Mouse (Mus musculus) gastrocnemius, postnatal 4 days (tissue): ENCODE results near the gene Serpinb3a. TPM values are rescaled to one million over a fixed set of nuclear protein-coding genes. Genes with fewer than 3 reads are reported as not detected.
"Not testable (repeated sequence)": the region's sequence is repeated elsewhere in the genome, so short reads cannot be mapped to it uniquely, and the experiment has no call there.

Experiments used
- DNase-seq, 2 experiments: peaks; one replicate each; pipeline ENCODE4 v3.0.0; 2021 to 2022; ENCODE audit warnings: low spot score in 2 of 2, mixed read lengths in 2 of 2
- long read RNA-seq, 2 experiments: library from polyadenylated mRNA; stranded (forward); transcript quantifications; one replicate each; pipeline ENCODE4 v2.0.0; 2021
- total RNA-seq, 2 experiments: library from RNA; stranded (reverse); gene quantifications; 2 replicates each; pipeline ENCODE4 v1.2.3; 2021

Gene Serpinb3a
- total RNA-seq = not detected
- long read RNA-seq, experiment 1, partial matches to known transcripts = 0 of 1 reads
- long read RNA-seq, experiment 1, other reads (novel, unspliced or antisense) = 0 of 1 reads
- long read RNA-seq, experiment 2 = 0 reads

DNA sequence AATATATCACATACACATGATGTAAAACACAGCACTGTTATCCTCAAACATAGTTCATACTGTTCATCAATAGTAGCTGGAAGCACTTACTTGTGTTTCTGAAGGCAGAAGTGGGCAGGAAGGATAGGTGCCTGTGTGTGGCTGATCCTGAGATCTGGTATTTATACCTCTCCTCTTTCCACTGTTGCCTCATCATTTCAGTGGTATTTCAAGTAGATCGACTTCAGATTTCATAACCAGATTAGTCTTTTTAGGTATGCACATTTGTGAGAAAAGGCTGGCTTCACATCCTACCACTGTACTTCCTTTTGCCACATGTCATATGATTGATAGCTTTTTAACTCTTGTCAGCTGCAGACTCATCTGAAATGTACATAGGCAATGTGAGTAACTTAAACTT is at the start of gene Serpinb3a:
Gene Serpinb3a, minus strand, starts transcription at position 101 of the 400 bp plus-strand sequence.
- no peak for DNase-seq

DNA sequence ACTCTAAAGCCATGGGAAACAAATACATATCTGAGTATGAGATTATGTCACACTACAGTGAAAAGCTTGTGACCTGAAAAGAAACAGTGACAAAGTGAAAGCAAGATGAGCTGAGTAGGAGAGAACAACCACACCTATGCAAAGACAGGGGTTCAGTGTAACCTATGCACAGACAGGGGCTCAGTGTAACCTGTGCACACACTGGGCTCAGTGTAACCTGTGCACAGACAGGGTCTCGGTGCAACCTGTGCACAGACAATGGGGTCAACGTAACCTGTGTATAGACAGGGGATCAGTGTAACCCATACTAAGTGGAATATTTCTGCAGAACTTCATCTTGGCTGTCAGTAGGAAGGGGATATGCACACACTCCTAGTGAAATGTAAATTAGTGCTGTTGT is 46.3 kb upstream of the Serpinb3a start:
- DNase-seq = no peak

DNA sequence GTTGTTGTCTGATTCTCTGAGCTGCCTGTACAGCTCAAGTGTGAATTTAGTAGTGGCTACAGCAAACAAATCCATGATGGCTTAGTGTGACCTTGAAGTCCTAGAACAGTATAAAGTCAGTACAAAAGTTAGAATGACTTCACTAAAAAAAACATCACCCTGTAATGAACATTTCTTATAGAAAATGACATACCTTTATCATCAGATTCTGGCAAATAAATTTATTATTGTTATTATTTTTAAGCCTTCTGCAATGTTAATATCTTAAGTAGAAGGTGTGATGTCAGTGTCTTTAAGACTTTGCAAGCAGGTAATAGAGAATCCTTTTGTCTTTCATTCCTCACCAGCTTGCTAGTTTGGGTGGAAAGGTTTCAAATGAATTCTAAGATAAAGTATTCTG is 31.3 kb upstream of the Serpinb3a start, which contains the start of gene Serpinb3d:
Gene Serpinb3d, minus strand, starts transcription at position 101 of the 400 bp plus-strand sequence.
- no peak for DNase-seq

DNA sequence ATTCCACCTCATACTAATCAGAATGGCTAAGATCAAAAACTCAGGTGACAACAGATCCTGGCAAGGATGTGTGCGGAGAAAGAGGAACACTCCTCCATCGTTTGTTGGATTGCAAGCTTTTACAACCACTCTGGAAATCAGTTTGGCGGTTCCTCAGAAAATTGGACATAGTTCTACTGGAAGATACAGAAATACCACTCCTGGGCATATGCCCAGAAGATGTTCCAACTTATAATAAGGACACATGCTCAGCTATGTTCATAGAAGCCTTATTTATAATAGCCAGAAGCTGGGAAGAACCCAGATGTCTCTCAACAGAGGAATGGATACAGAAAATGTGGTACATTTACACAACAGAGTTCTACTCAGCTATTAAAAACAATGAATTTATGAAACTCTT is 17.9 kb downstream of the Serpinb3a start:
- not testable (repeated sequence) for DNase-seq

DNA sequence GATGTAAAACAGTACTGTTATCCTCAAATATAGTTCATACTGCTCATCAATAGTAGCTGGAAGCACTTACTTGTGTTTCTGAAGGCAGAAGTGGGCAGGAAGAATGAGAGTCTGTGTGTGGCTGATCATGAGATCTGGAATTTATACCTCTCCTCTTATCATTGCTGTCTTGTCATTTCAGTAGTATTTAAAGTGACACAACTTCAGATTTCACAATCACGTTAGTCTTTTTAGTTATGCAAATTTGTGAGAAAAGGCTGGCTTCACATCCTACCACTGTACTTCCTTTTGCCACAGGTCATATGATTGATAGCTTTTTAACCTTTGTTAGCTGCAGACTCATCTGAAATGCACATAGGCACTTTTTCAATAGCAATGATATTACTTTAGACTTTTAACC is 26.2 kb downstream of the Serpinb3a start:
- DNase-seq = no peak

DNA sequence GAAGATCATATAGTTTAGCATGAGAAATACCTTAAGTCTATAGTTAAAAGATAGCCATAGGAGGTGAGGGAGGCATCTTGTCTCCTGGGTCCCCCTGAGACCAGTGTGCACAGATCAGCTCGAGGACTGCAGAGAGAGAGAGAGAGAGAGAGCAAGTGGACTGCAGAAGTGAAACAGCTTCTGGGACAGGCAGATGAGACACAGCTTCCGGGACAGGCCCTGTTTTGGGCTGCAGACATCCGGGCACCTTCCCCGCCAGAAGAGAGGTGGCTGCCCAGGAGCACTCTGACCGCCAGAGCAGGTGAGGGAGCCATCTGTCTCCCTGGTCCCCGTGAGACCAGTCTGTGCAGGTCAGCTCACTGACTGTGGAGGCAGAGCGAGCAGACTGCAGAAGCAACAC is 36.9 kb downstream of the Serpinb3a start:
- DNase-seq = no peak

DNA sequence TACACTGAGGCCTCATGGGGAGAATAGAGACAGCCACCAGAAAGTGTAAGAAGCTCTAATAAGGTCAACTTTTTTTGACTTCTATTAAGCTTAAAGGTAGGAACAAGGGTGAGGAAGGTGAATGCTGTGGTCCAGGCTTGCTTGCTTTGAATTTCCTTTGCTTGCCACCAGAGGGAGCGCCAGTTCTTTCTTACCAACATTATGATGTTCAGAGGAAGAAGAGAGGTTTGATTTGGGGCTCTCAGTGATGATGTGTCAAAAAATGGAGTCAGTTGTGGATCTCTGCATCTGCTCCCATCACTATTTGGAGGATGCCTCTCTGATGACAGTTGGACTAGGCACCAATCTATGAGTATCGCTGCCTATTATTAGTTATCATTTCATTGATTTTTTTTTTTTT is 37.6 kb downstream of the Serpinb3a start:
- no peak for DNase-seq

DNA sequence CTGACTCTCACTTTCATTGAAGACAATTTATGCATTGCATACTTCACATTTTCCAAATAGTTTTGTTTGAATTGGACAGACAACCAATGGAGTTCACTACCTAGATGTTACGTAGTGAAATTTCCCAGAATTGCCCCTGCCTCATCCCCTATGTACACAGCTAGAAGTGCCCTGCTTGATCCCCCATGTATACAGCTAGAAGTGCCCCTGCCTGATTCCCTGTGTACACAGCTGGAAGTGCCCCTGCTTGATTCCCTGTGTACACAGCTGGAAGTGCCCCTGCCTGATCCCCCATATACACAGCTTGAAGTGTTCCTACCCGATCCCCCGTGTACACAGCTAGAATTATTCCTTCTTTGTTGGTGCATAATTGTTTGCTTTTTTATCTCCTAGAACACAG is 45.8 kb downstream of the Serpinb3a start:
- no peak for DNase-seq

DNA sequence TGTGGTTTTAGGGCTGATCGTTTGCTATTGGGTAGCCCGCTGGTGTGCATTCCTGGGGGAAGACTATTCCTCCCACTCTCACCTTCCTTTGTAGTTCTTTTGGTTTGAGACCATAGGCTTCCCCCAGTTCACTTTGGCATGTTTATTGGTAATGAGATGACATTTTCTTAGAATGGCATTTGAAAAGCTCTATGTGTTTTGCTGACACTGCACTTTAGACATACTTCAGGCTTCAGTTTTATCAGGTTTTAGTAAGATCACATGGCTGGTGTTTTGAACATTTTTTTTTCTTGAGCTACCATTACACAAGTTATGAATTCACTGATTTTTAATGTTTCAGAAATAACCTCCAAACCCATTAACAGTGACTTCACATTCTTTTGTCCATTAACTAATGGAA is 50.3 kb downstream of the Serpinb3a start:
- no peak for DNase-seq

DNA sequence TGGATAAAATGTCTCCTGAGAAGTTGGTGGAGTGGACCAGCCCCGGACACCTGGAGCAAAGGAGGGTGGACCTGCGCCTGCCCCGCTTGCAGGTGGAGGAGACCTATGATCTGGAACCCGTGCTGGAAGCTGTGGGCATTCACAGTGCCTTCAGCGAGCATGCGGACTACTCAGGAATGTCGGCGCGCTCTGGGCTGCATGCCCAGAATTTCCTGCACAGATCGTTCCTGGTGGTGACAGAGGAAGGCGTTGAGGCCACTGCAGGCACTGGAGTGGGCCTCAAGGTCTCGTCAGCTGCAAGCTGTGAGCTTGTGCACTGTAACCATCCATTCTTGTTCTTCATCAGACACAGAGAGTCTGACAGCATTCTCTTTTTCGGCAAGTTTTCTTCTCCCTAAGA is 51.7 kb downstream of the Serpinb3a start:
- DNase-seq = no peak

Other genes starting within 250 kb of the Serpinb3a start
- gene Serpinb5, start 191.1 kb downstream of the Serpinb3a start, total RNA-seq = under 1 TPM in 1 of 2 experiments, not detected in 1; 0.23 TPM
- under 1 TPM; 0.47 to 0.54 TPM for gene Serpinb12, start 117.9 kb downstream of the Serpinb3a start, total RNA-seq
- not detected for gene Serpinb13, start 71.3 kb downstream of the Serpinb3a start, total RNA-seq
- not detected for gene Serpinb3d, start 31.2 kb upstream of the Serpinb3a start, total RNA-seq
- not detected for gene Serpinb3b, start 226.1 kb upstream of the Serpinb3a start, total RNA-seq
- not detected for gene Serpinb3c, start 226.1 kb upstream of the Serpinb3a start, total RNA-seq